Mouse (Mus musculus): ENCODE measurements at regions not wholly inside any gene's neighbourhood (a gene's known extent, or its start where the extent isn't known, plus 50 kb on each side); places are given as distances from the start of the nearest gene placed in this dataset.

GRCm38 (mm10) chr2:28336349-28337309 lies 110.0 kb upstream of the Ppp1r26 start:
- Histone ChIP-seq H3K27me3 (ENCODE audit: control insufficient read depth, insufficient read depth, low read length) (no peaks in the 10 kb centered on the region), H3K9me3 (replicated peaks; ENCODE audit: control insufficient read depth, low read length) (no peaks in the 10 kb centered on the region), H3K9ac (ENCODE audit: low read depth, low read length) (no peak overlapping the region), H3K4me1 (ENCODE audit: control insufficient read depth, insufficient read depth, low read length) (no peaks in the 10 kb centered on the region), H3K4me2 (no peak overlapping the region), H3K36me3 (ENCODE audit: control insufficient read depth, insufficient read depth, low read length) (no peaks in the 10 kb centered on the region), H3K27ac (ENCODE audit: low read depth, low read length) (no peak overlapping the region), H3K4me3 (ENCODE audit: low read depth, low read length) (no peak overlapping the region)
- ATAC-seq (replicated peaks; ENCODE audit: insufficient number of reproducible peaks, low FRiP score, low TSS enrichment) = no peak
- WGBS (ENCODE audit: insufficient replicate concordance) = 71% methylated on average over 17 of the region's 17 CpGs

GRCm38 (mm10) chr2:28337561-28337960 lies 109.0 kb upstream of the Ppp1r26 start:
- H3K9me3 ChIP-seq (replicated peaks; ENCODE audit: control insufficient read depth, low read length) = no peaks in the 10 kb centered on the region

DNA sequence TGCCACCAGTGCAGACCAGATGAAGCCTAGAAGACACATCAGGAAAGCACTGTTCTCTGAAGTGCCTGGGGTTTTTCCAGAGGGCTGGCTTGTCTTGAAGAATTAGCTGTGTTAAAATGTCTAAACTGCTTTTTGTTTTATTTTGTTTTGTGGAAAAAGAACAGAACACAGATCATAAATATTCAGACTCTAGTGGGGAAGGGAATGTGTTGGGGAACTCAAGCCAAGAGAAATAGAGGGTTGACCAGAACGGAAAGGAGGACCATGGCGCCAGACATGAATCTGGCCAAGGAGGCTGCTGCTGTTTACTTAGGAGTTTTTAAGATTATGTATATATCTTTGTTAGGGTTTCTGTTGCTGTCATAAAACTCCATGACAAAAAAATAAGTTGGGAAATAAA lies 105.3 kb upstream of the Ppp1r26 start:
- H3K4me2 ChIP-seq = no peak overlapping the region
- no peak overlapping the region for H3K27ac ChIP-seq (ENCODE audit: low read depth, low read length)
- H3K9ac ChIP-seq (ENCODE audit: low read depth, low read length) = no peak overlapping the region
- no peaks in the 10 kb centered on the region for H3K36me3 ChIP-seq (ENCODE audit: control insufficient read depth, insufficient read depth, low read length)
- ATAC-seq (replicated peaks; ENCODE audit: insufficient number of reproducible peaks, low FRiP score, low TSS enrichment) = no peak
- no peaks in the 10 kb centered on the region for H3K27me3 ChIP-seq (ENCODE audit: control insufficient read depth, insufficient read depth, low read length)
- no peak overlapping the region for H3K4me3 ChIP-seq (ENCODE audit: low read depth, low read length)
- no peaks in the 10 kb centered on the region for H3K9me3 ChIP-seq (replicated peaks; ENCODE audit: control insufficient read depth, low read length)
- no peaks in the 10 kb centered on the region for H3K4me1 ChIP-seq (ENCODE audit: control insufficient read depth, insufficient read depth, low read length)
- WGBS (ENCODE audit: insufficient replicate concordance) = 85% methylated on average over 2 of the region's 2 CpGs

More at GRCm38 (mm10) chr2:28337561-28337960, 109.0 kb upstream of the Ppp1r26 start:
- H3K4me3 ChIP-seq (ENCODE audit: low read depth, low read length) = no peak overlapping the region
- no peak overlapping the region for H3K9ac ChIP-seq (ENCODE audit: low read depth, low read length)
- 74% methylated on average over 5 of the region's 5 CpGs for WGBS (ENCODE audit: insufficient replicate concordance)
- H3K4me1 ChIP-seq (ENCODE audit: control insufficient read depth, insufficient read depth, low read length) = no peaks in the 10 kb centered on the region
- H3K36me3 ChIP-seq (ENCODE audit: control insufficient read depth, insufficient read depth, low read length) = no peaks in the 10 kb centered on the region
- ATAC-seq (replicated peaks; ENCODE audit: insufficient number of reproducible peaks, low FRiP score, low TSS enrichment) = no peak
- H3K27ac ChIP-seq (ENCODE audit: low read depth, low read length) = no peak overlapping the region
- no peaks in the 10 kb centered on the region for H3K27me3 ChIP-seq (ENCODE audit: control insufficient read depth, insufficient read depth, low read length)
- no peak overlapping the region for H3K4me2 ChIP-seq

DNA sequence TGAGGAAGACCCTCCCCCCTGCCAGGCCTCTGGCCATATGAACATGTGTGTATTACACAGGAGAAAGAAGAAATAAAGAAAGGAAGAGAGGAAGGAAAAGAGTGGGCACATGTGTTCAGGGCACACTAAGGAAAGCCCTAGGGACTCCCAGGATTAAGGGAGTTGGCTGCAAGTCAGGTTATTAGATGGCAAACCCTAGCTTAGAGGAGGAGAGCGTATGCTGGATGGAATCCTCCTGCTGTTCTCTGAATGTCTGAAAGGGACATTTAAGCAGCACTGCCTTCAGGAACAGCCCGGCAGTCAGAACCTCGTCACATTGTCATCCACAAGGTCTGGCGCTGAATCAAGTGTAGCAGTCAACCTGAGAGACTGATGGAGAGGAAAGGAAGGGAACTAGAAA lies 98.1 kb upstream of the Ppp1r26 start:
- 70% methylated on average over 4 of the region's 4 CpGs for WGBS (ENCODE audit: insufficient replicate concordance)
- no peaks in the 10 kb centered on the region for H3K9me3 ChIP-seq (replicated peaks; ENCODE audit: control insufficient read depth, low read length)
- H3K4me3 ChIP-seq (ENCODE audit: low read depth, low read length) = no peak overlapping the region
- no peak overlapping the region for H3K9ac ChIP-seq (ENCODE audit: low read depth, low read length)
- no peak for ATAC-seq (replicated peaks; ENCODE audit: insufficient number of reproducible peaks, low FRiP score, low TSS enrichment)
- H3K36me3 ChIP-seq (ENCODE audit: control insufficient read depth, insufficient read depth, low read length) = no peaks in the 10 kb centered on the region
- no peak overlapping the region for H3K4me2 ChIP-seq
- H3K27ac ChIP-seq (ENCODE audit: low read depth, low read length) = no peak overlapping the region
- H3K4me1 ChIP-seq (ENCODE audit: control insufficient read depth, insufficient read depth, low read length) = no peaks in the 10 kb centered on the region
- no peaks in the 10 kb centered on the region for H3K27me3 ChIP-seq (ENCODE audit: control insufficient read depth, insufficient read depth, low read length)

- Histone ChIP-seq H3K36me3 (ENCODE audit: control insufficient read depth, insufficient read depth, low read length) (no peaks in the 10 kb centered on the region), H3K27ac (ENCODE audit: low read depth, low read length) (no peak overlapping the region), H3K4me1 (ENCODE audit: control insufficient read depth, insufficient read depth, low read length) (no peaks in the 10 kb centered on the region), H3K27me3 (ENCODE audit: control insufficient read depth, insufficient read depth, low read length) (no peaks in the 10 kb centered on the region), H3K4me2 (no peak overlapping the region), H3K9ac (ENCODE audit: low read depth, low read length) (no peak overlapping the region), H3K9me3 (replicated peaks; ENCODE audit: control insufficient read depth, low read length) (no peaks in the 10 kb centered on the region), H3K4me3 (ENCODE audit: low read depth, low read length) (no peak overlapping the region)
- no peak for ATAC-seq (replicated peaks; ENCODE audit: insufficient number of reproducible peaks, low FRiP score, low TSS enrichment)
- 84% methylated on average over 8 of the region's 8 CpGs for WGBS (ENCODE audit: insufficient replicate concordance)
Observed at GRCm38 (mm10) chr2:28349911-28350310, 96.7 kb upstream of the Ppp1r26 start.

- 83% methylated on average over 10 of the region's 10 CpGs for WGBS (ENCODE audit: insufficient replicate concordance)
- Histone ChIP-seq H3K9me3 (replicated peaks; ENCODE audit: control insufficient read depth, low read length) (no peaks in the 10 kb centered on the region), H3K27me3 (ENCODE audit: control insufficient read depth, insufficient read depth, low read length) (no peaks in the 10 kb centered on the region), H3K9ac (ENCODE audit: low read depth, low read length) (no peak overlapping the region), H3K4me1 (ENCODE audit: control insufficient read depth, insufficient read depth, low read length) (no peaks in the 10 kb centered on the region), H3K4me2 (no peak overlapping the region), H3K4me3 (ENCODE audit: low read depth, low read length) (no peak overlapping the region), H3K27ac (ENCODE audit: low read depth, low read length) (no peak overlapping the region), H3K36me3 (ENCODE audit: control insufficient read depth, insufficient read depth, low read length) (no peaks in the 10 kb centered on the region)
- ATAC-seq (replicated peaks; ENCODE audit: insufficient number of reproducible peaks, low FRiP score, low TSS enrichment) = no peak
Observed at GRCm38 (mm10) chr2:28351445-28351844, 95.2 kb upstream of the Ppp1r26 start.

DNA sequence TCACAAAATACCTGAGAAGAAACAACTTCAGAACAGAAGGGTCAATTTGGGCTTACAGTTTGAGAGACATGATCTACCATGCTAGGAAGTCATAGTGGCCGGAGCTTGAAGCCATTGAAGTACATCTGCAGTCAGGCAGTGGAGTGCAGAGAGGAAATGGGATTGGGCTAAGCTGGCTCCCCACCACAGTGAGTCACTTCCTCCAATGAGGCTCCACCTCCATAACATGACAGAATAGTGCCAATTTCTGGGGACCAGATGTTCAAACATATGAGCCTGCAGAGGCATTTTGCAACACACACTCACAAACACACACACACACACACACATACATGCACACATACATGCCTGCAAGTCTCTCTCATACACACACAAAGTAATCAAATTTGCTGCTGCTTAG lies 93.7 kb upstream of the Ppp1r26 start:
- H3K9me3 ChIP-seq (replicated peaks; ENCODE audit: control insufficient read depth, low read length) = no peaks in the 10 kb centered on the region
- H3K9ac ChIP-seq (ENCODE audit: low read depth, low read length) = no peak overlapping the region
- no peaks in the 10 kb centered on the region for H3K36me3 ChIP-seq (ENCODE audit: control insufficient read depth, insufficient read depth, low read length)
- no peak for ATAC-seq (replicated peaks; ENCODE audit: insufficient number of reproducible peaks, low FRiP score, low TSS enrichment)
- no peak overlapping the region for H3K27ac ChIP-seq (ENCODE audit: low read depth, low read length)
- 58% methylated on average over 1 of the region's 1 CpGs for WGBS (ENCODE audit: insufficient replicate concordance)
- no peaks in the 10 kb centered on the region for H3K4me1 ChIP-seq (ENCODE audit: control insufficient read depth, insufficient read depth, low read length)
- no peak overlapping the region for H3K4me2 ChIP-seq
- no peaks in the 10 kb centered on the region for H3K27me3 ChIP-seq (ENCODE audit: control insufficient read depth, insufficient read depth, low read length)
- H3K4me3 ChIP-seq (ENCODE audit: low read depth, low read length) = no peak overlapping the region

DNA sequence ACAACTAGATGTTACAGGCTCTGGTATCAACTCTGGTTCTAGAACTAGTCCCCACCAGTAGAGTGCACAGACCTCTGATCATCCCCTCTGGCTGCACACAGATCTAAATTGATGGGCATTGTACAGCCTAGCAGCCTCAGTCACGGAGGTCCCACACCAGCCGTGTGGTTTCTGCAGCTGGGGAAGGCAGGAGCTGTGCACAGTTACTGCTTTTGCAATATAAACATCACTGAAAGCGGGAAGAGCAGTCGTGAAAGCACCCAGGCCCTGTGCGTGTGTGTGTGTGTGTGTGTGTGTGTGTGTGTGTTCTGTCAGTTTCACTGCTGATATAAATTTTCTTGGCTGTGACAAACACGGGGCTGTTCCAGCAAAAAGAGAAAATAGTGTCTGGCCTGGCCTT lies 84.4 kb upstream of the Ppp1r26 start:
- no peaks in the 10 kb centered on the region for H3K27me3 ChIP-seq (ENCODE audit: control insufficient read depth, insufficient read depth, low read length)
- H3K4me3 ChIP-seq (ENCODE audit: low read depth, low read length) = no peak overlapping the region
- no peaks in the 10 kb centered on the region for H3K36me3 ChIP-seq (ENCODE audit: control insufficient read depth, insufficient read depth, low read length)
- H3K9ac ChIP-seq (ENCODE audit: low read depth, low read length) = no peak overlapping the region
- no peaks in the 10 kb centered on the region for H3K4me1 ChIP-seq (ENCODE audit: control insufficient read depth, insufficient read depth, low read length)
- H3K4me2 ChIP-seq = no peak overlapping the region
- no peak overlapping the region for H3K27ac ChIP-seq (ENCODE audit: low read depth, low read length)
- ATAC-seq (replicated peaks; ENCODE audit: insufficient number of reproducible peaks, low FRiP score, low TSS enrichment) = no peak
- no peaks in the 10 kb centered on the region for H3K9me3 ChIP-seq (replicated peaks; ENCODE audit: control insufficient read depth, low read length)
- WGBS (ENCODE audit: insufficient replicate concordance) = 60% methylated on average over 6 of the region's 6 CpGs

GRCm38 (mm10) chr2:28364623-28365022 lies 82.0 kb upstream of the Ppp1r26 start:
- ATAC-seq (replicated peaks; ENCODE audit: insufficient number of reproducible peaks, low FRiP score, low TSS enrichment) = no peak
- no peak overlapping the region for H3K9ac ChIP-seq (ENCODE audit: low read depth, low read length)
- H3K36me3 ChIP-seq (ENCODE audit: control insufficient read depth, insufficient read depth, low read length) = no peaks in the 10 kb centered on the region
- no peaks in the 10 kb centered on the region; the same call in 1 of the 2 replicates for H3K27me3 ChIP-seq (ENCODE audit: control insufficient read depth, insufficient read depth, low read length)
- no peak overlapping the region for H3K27ac ChIP-seq (ENCODE audit: low read depth, low read length)
- WGBS (ENCODE audit: insufficient replicate concordance) = 68% methylated on average over 3 of the region's 3 CpGs
- H3K9me3 ChIP-seq (replicated peaks; ENCODE audit: control insufficient read depth, low read length) = no peaks in the 10 kb centered on the region
- no peak overlapping the region for H3K4me3 ChIP-seq (ENCODE audit: low read depth, low read length)
- no peak overlapping the region for H3K4me2 ChIP-seq
- no peaks in the 10 kb centered on the region for H3K4me1 ChIP-seq (ENCODE audit: control insufficient read depth, insufficient read depth, low read length)

All from heart, embryonic 11.5 days (tissue).